Mouse (Mus musculus) yolk sac, embryonic 10.5 days (tissue): ENCODE data around the gene Gm17657.
"Not testable (repeated sequence)": the region's sequence is repeated elsewhere in the genome, so short reads cannot be mapped to it uniquely, and the experiment has no call there.

Experiments
- DNase-seq: peaks from one replicate; pipeline ENCODE4 v3.0.0-alpha.2; 2017; ENCODE audit warnings: low spot score

The Gm17657 gene

GRCm38 (mm10) chr17:29548494-29548893 lies 944 bp downstream of the Gm17657 start:
- DNase-seq: no peak

GRCm38 (mm10) chr17:29545241-29545640 lies 4.2 kb downstream of the Gm17657 start:
- peak; percentile 34 for DNase-seq

DNA sequence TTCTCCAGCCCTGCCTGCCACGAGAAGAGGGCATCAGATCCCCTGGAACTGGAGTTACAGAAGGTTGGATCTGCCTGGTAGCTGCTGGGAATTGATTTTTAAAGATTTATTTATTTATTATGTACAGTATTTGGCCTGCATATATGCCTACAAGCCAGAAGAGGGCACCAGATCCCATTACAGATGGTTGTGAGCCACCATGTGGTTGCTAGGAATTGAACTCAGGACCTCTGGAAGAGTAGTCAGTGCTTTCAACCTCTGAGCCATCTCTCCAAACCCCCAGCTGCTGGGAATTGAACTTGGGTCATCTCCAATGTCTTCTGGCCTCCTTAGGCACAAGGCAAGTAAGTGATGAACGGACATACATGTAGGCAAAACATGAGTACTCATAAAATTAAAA lies 5.4 kb downstream of the Gm17657 start:
- DNase-seq: no peak

DNA sequence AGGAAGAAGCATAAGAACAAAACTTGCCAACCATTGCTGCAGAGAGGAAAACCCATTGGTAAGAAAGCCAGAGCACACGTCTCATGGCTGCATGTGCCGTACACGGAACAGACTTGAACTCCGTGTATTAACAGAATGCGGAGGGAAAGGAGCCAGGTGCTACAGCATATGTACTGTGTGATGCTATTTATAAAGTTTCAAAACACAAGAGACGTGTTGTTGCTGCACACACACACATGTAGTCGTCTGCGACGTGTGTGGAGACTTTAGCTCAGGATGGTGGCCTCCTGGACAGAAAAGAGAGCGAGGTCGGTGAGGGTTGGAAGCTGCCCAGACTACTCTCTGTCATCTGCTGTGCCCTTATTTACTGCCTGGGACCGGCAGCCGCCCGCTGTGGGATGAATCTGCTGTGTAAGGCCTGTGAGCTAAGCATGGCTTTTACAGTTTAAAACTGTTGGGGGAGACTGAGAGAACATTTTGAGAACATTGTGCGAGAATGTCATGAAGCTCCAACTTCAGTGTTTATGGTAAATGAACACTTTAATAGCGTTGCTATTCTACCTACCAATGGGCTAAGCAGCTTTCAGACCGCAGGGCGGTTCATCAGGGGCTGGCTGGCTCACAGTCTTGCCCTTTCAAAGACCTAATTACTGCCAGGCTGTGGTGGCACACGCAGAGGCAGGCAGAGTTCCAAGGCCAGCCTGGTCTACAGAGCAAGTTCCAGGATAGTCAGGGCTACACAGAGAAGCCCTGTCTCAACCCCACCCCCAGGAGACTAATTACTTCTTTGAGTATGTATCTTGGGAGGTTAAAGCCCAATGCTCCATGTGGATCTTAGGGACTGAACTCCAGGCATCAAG lies 6.4 kb downstream of the Gm17657 start:
- DNase-seq: no peak

- no peak for DNase-seq
Observed at GRCm38 (mm10) chr17:29541419-29541818, 8.0 kb downstream of the Gm17657 start.

DNA sequence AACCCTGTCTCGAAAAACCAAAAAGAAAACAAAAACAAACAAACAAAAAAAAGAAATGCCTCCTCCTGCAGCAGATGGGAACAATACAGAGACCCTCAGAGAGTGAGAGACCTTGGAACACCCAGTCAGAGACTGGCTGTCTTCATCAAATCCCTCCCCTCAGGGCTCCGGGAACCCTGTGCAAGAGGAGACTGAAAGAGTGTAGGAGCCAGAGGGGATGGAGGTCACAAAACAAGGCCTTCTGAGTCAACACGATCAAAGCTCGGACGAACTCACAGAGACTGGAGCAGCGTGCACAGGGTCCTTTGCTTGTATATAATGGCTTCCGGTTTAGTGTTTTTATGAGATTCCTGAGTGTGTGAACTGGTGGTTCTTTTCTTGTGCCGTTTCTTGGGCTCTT lies 9.0 kb downstream of the Gm17657 start:
- DNase-seq: no peak

DNA sequence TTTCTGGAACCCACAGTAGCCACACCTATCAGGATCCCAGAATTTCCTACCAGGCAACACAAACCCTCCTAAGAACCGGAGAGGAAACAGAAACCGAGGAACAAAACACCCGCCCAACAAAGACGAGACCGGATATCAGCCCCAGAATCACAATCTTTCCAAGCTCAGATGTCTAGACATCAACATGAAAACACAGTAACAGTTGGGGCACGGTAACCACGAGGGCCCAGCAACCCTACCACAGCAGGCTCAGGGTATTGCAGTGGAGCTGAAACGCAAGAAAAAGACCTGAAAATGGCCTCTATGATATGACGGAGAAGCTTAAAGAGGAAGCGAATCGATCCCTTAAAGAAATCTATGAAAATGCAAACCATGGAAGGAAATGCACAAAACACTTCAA lies 15.6 kb downstream of the Gm17657 start:
- DNase-seq: no peak

DNA sequence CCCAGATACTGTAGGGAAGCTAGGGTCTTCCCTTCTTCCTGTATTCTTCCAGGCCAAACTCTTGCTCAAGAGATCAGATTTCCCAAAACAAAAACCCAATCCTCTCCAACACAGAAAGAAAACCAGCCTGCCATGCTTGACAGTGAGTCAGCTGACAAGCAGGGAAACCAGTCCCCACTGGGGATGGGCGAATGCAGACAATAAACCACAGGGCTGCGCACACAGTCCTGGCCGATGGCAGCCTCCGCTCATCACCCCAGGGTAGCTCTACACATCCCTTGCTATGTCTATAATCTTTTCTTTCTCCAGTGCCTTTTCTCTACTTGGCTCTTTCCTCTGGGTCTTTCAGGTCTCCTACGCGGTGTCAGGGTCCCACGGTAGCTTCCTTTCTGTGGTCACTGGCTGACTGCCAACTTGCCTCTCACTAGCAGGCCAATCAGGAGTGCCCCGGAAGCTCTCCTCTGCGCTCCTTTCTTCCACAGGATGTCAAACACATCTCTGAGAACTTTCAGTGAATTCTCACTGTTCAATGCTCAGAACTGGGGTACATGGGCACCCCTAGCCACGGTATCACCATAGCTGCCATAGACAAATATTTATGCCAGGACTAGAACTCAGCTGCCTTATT lies 17.6 kb downstream of the Gm17657 start:
- DNase-seq: no peak

DNA sequence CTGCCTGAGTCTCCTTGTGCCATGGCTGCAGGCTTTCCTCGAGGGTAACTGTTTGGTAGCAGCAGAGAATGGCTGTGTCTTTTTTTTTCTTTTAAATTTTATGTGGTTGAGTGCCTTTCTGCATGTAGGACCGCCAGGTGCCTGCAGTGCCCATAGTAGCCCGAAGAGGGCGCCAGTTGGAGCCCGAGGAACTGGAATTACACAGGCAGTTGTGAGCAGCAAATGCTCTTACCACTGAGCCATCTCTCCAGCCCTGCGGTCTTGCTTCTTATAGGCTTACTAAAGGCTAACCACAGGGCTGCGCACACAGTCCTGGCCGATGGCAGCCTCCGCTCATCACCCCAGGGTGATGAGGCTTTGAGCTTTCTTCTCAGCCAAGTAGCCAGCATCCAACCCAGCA lies 18.2 kb downstream of the Gm17657 start:
- DNase-seq: no peak

- no peak for DNase-seq
Observed at GRCm38 (mm10) chr17:29530508-29530907, 18.9 kb downstream of the Gm17657 start.

- DNase-seq: no peak
Observed at GRCm38 (mm10) chr17:29528568-29529187, 20.8 kb downstream of the Gm17657 start.

DNA sequence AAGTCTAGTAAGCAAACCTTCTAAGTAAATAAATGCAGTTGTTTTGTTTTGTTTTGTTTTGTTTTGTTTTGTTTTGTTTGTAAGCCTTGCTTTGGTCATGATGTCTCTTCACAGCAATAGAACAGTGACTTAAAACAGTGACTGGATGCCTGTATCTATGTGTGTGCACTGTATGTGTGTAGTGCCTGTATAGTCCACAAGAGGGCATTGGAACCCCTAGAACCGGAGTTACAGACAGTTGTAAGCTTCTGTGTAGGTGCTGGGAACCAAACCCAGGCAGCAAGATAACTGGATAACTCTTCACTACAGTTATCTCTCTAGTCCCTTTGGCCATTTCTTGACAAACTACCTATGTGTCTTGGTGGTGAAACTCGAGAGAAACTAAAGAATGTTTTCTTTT lies 23.8 kb downstream of the Gm17657 start:
- DNase-seq: no peak

GRCm38 (mm10) chr17:29519731-29520130 lies 29.7 kb downstream of the Gm17657 start:
- DNase-seq: no peak

- not testable (repeated sequence) for DNase-seq
Observed at GRCm38 (mm10) chr17:29518665-29519064, 30.8 kb downstream of the Gm17657 start.

GRCm38 (mm10) chr17:29514435-29514834 lies 35.0 kb downstream of the Gm17657 start:
- peak; percentile 74 for DNase-seq

DNA sequence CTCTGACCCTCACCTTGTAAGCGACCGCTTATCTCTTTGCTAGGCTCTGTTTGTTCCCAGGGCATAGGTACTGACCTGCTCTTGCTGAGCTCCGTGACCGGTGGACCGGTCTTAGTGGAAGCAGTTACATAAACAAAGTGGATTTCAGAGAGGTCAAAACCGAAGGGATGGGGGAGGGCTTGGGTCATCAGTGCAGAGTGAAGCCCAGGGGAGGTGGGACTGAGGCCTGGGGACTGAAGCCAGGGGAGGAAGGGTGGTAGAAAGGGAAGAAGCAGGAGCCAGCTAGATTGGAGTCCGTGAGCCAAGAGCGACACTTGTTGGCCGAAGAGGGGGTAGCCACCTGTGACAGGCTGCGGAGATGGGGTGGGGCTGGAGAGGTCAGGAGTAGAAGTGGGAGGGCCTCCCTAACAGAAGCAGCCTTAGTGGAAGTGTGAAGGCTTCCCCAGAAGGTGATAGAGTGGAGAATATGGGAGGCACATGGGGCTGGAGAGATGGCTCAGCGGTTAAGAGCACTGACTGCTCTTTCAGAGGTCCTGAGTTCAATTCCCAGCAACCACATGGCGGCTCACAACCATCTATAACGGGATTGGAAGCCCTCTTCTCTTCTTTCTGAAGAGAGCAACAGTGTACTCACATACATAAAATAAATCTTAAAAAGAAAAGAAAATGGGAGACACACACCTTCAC lies 36.3 kb downstream of the Gm17657 start:
- DNase-seq: peak; percentile 93

DNA sequence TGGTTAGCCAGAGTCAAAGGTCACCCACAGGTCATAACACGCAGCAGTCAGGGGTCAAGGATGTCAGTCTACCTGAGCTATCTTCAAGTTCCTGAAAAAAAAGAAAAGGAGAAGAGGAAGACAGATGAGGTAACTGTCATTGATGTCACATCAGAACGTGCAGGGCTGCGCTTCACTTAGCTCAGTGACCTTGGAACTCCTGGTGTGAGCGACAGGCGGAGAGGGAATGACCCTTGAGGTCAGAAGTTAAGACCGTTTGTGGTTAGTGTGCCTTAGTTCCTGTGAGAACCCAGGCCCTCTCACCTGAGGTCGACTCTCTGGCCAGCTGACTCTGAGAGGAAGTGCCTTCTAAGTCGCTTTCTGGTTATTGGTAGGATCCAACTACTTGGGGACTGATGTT lies 38.7 kb downstream of the Gm17657 start:
- DNase-seq: peak; percentile 71

DNA sequence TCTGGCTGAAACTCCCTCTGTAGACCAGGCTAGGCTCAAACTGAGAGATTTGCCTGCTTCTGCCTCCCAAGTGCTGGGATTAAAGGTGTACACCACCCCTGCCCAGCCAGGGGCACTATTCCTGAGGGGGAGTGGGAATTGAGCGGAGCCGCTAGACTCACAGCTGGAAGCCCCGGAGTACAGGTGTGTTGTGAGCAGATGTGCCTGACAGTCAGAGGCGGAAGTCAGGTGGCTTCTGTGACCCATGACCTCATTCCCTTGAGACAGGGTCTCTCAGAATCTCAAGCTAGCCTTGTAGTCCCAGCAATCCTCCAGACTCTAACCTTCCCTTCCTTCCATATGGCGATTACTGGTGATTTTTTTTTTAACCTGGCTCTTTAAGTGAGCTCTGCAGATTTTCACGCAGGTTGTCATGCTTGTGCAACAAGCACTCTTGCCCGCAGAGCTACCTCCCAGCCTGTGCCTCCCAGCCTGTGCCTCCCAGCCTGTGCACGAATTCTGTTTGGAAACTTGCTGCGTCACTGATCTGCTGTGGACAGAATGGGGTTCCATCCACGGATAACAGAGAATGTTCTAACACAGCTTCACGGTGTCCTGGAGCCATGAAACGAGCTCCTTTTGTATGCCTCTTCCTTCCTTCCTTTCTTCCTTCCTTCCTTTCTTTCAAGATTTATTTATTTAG lies 40.4 kb downstream of the Gm17657 start:
- no peak for DNase-seq

- DNase-seq: no peak
Observed at GRCm38 (mm10) chr17:29503700-29504099, 45.7 kb downstream of the Gm17657 start.

GRCm38 (mm10) chr17:29502669-29503665 lies 46.5 kb downstream of the Gm17657 start:
- DNase-seq: no peak
